Mouse (Mus musculus): ENCODE data around the gene Prdx1. TPM values are rescaled to one million over a fixed set of nuclear protein-coding genes. Genes with fewer than 3 reads are reported as not detected.
A peak's percentile ranks its signal among the peaks of the same experiment; 100 is the strongest.

Prdx1 gene
- 481 and 490 TPM in 2 replicates for polyA plus RNA-seq (2015; fragmentation: Nextera tagmentation; extraction: Ambion mirVana)

- peak within 1 kb of the TSS; percentile 84 for H3K27ac ChIP-seq (replicated peaks)
- WGBS, result under 1% methylated on average over 56 of the region's 56 CpGs
- H3K9me3 ChIP-seq, result no peaks in the 10 kb centered on the region
- peak within 1 kb of the TSS; percentile 62 for H3K9ac ChIP-seq (replicated peaks)
- 0 out of 2 replicates have a peak, but pooled peaks cover 4% of the 10 kb centered on the region for H3K36me3 ChIP-seq
- peak within 1 kb of the TSS; percentile 70 for H3K4me3 ChIP-seq
- H3K4me2 ChIP-seq (replicated peaks), result peak within 1 kb of the TSS; percentile 76
- no peaks in the 10 kb centered on the region for H3K27me3 ChIP-seq
- H3K4me1 ChIP-seq, result peaks cover 20% of the 10 kb centered on the region
- ATAC-seq (replicated peaks), result peak; percentile 97
These were observed at the start of gene Prdx1 for GRCm38 (mm10) chr4:116685402-116686061. Gene Prdx1 (plus strand): TSS chr4:116685544.

- Histone ChIP-seq H3K4me3 (no peak overlapping the region), H3K27me3 (no peaks in the 10 kb centered on the region), H3K9me3 (no peaks in the 10 kb centered on the region), H3K4me2 (replicated peaks) (no peak overlapping the region), H3K27ac (replicated peaks) (no peak overlapping the region), H3K9ac (replicated peaks) (no peak overlapping the region), H3K36me3 (peaks cover 87% of the 10 kb centered on the region), H3K4me1 (no peaks in the 10 kb centered on the region)
- ATAC-seq (replicated peaks), result no peak
- WGBS, result 99% methylated on average over 6 of the region's 6 CpGs
These were observed 46.5 kb upstream of the Prdx1 start for GRCm38 (mm10) chr4:116638821-116639220.

GRCm38 (mm10) chr4:116642071-116642470 lies 43.3 kb upstream of the Prdx1 start:
- Histone ChIP-seq H3K27ac (replicated peaks) (no peak overlapping the region), H3K4me2 (replicated peaks) (no peak overlapping the region), H3K36me3 (peaks cover 69% of the 10 kb centered on the region), H3K27me3 (no peaks in the 10 kb centered on the region), H3K9ac (replicated peaks) (no peak overlapping the region), H3K9me3 (no peaks in the 10 kb centered on the region), H3K4me1 (peaks cover 9% of the 10 kb centered on the region), H3K4me3 (no peak overlapping the region)
- WGBS, result 100% methylated on average over 1 of the region's 1 CpGs
- no peak for ATAC-seq (replicated peaks)

- no peaks in the 10 kb centered on the region for H3K9me3 ChIP-seq
- no peaks in the 10 kb centered on the region for H3K27me3 ChIP-seq
- H3K27ac ChIP-seq (replicated peaks), result no peak overlapping the region
- peaks cover 56% of the 10 kb centered on the region for H3K36me3 ChIP-seq
- WGBS, result 59% methylated on average over 6 of the region's 6 CpGs
- H3K4me2 ChIP-seq (replicated peaks), result no peak overlapping the region
- no peak for ATAC-seq (replicated peaks)
- no peak overlapping the region for H3K4me3 ChIP-seq
- peaks cover 31% of the 10 kb centered on the region for H3K4me1 ChIP-seq
- no peak overlapping the region for H3K9ac ChIP-seq (replicated peaks)
These were observed 41.0 kb upstream of the Prdx1 start for GRCm38 (mm10) chr4:116644326-116644725.

- H3K4me3 ChIP-seq, result no peak overlapping the region
- H3K27me3 ChIP-seq, result no peaks in the 10 kb centered on the region
- peaks cover 43% of the 10 kb centered on the region for H3K4me1 ChIP-seq
- no peak overlapping the region for H3K27ac ChIP-seq (replicated peaks)
- 92% methylated on average over 7 of the region's 7 CpGs for WGBS
- no peak for ATAC-seq (replicated peaks)
- H3K4me2 ChIP-seq (replicated peaks), result no peak overlapping the region
- H3K9ac ChIP-seq (replicated peaks), result no peak overlapping the region
- peaks cover 45% of the 10 kb centered on the region for H3K36me3 ChIP-seq
- H3K9me3 ChIP-seq, result no peaks in the 10 kb centered on the region
These were observed 39.7 kb upstream of the Prdx1 start for GRCm38 (mm10) chr4:116645624-116646023.

- no peaks in the 10 kb centered on the region for H3K27me3 ChIP-seq
These were observed 35.9 kb upstream of the Prdx1 start for GRCm38 (mm10) chr4:116649411-116649810.

GRCm38 (mm10) chr4:116650365-116650764 lies 35.0 kb upstream of the Prdx1 start:
- Histone ChIP-seq H3K4me2 (replicated peaks) (peak overlapping the region; percentile 65), H3K27me3 (no peaks in the 10 kb centered on the region), H3K4me3 (peak overlapping the region; percentile 54), H3K4me1 (peaks cover 48% of the 10 kb centered on the region), H3K36me3 (peaks cover 10% of the 10 kb centered on the region), H3K27ac (replicated peaks) (peak overlapping the region; percentile 64), H3K9me3 (no peaks in the 10 kb centered on the region), H3K9ac (replicated peaks) (peak overlapping the region; percentile 61)
- ATAC-seq (replicated peaks), result no peak
- 44% methylated on average over 5 of the region's 5 CpGs for WGBS

More at GRCm38 (mm10) chr4:116649411-116649810, 35.9 kb upstream of the Prdx1 start:
- H3K4me1 ChIP-seq, result peaks cover 48% of the 10 kb centered on the region
- H3K4me2 ChIP-seq (replicated peaks), result peak overlapping the region; percentile 65
- no peak for ATAC-seq (replicated peaks)
- no peak overlapping the region for H3K27ac ChIP-seq (replicated peaks)
- peak overlapping the region; percentile 54; the same call in 1 of the 2 replicates for H3K4me3 ChIP-seq
- H3K9ac ChIP-seq (replicated peaks), result no peak overlapping the region
- H3K9me3 ChIP-seq, result no peaks in the 10 kb centered on the region
- over 99% methylated on average over 2 of the region's 2 CpGs for WGBS
- H3K36me3 ChIP-seq, result peaks cover 18% of the 10 kb centered on the region

GRCm38 (mm10) chr4:116650924-116651796 lies 34.2 kb upstream of the Prdx1 start, which contains the start of gene Akr1a1:
Gene Akr1a1 (minus strand): TSS chr4:116651680.
- ATAC-seq (replicated peaks), result peak; percentile 100
- Histone ChIP-seq H3K27me3 (no peaks in the 10 kb centered on the region), H3K4me2 (replicated peaks) (peak within 1 kb of the TSS; percentile 65), H3K9ac (replicated peaks) (peak within 1 kb of the TSS; percentile 61), H3K27ac (replicated peaks) (peak within 1 kb of the TSS; percentile 64), H3K36me3 (peaks cover 8% of the 10 kb centered on the region), H3K4me1 (peaks cover 48% of the 10 kb centered on the region), H3K9me3 (no peaks in the 10 kb centered on the region), H3K4me3 (peak within 1 kb of the TSS; percentile 54)
- WGBS, result under 1% methylated on average over 39 of the region's 39 CpGs

- Histone ChIP-seq H3K27ac (replicated peaks) (peak overlapping the region; percentile 64; the same call in 1 of the 2 replicates), H3K9me3 (no peaks in the 10 kb centered on the region), H3K4me2 (replicated peaks) (peak overlapping the region; percentile 65), H3K36me3 (peaks cover 8% of the 10 kb centered on the region), H3K27me3 (no peaks in the 10 kb centered on the region), H3K9ac (replicated peaks) (peak overlapping the region; percentile 61), H3K4me3 (peak overlapping the region; percentile 54), H3K4me1 (peaks cover 42% of the 10 kb centered on the region)
- 9% methylated on average over 6 of the region's 6 CpGs for WGBS
- peak; percentile 20; the same call in 1 of the 2 replicates for ATAC-seq (replicated peaks)
These were observed 33.6 kb upstream of the Prdx1 start for GRCm38 (mm10) chr4:116651797-116652135.

- Histone ChIP-seq H3K27ac (replicated peaks) (no peak overlapping the region), H3K4me1 (peaks cover 28% of the 10 kb centered on the region), H3K27me3 (no peaks in the 10 kb centered on the region), H3K4me3 (no peak overlapping the region), H3K4me2 (replicated peaks) (no peak overlapping the region), H3K36me3 (no peaks in the 10 kb centered on the region; the same call in 1 of the 2 replicates), H3K9me3 (no peaks in the 10 kb centered on the region), H3K9ac (replicated peaks) (no peak overlapping the region)
- ATAC-seq (replicated peaks), result no peak
- WGBS, result 93% methylated on average over 6 of the region's 6 CpGs
These were observed 32.1 kb upstream of the Prdx1 start for GRCm38 (mm10) chr4:116653228-116653627.

- Histone ChIP-seq H3K27ac (replicated peaks) (no peak overlapping the region), H3K4me1 (peaks cover 10% of the 10 kb centered on the region), H3K4me3 (no peak overlapping the region), H3K27me3 (no peaks in the 10 kb centered on the region), H3K4me2 (replicated peaks) (no peak overlapping the region), H3K36me3 (no peaks in the 10 kb centered on the region), H3K9me3 (no peaks in the 10 kb centered on the region), H3K9ac (replicated peaks) (no peak overlapping the region)
- no peak for ATAC-seq (replicated peaks)
- WGBS, result 65% methylated on average over 2 of the region's 2 CpGs
These were observed 30.2 kb upstream of the Prdx1 start for GRCm38 (mm10) chr4:116655100-116655499.

GRCm38 (mm10) chr4:116655658-116656057 lies 29.7 kb upstream of the Prdx1 start:
- Histone ChIP-seq H3K27ac (replicated peaks) (no peak overlapping the region), H3K9me3 (no peaks in the 10 kb centered on the region), H3K4me1 (peaks cover 5% of the 10 kb centered on the region), H3K27me3 (no peaks in the 10 kb centered on the region), H3K4me3 (no peak overlapping the region), H3K4me2 (replicated peaks) (no peak overlapping the region), H3K36me3 (no peaks in the 10 kb centered on the region), H3K9ac (replicated peaks) (no peak overlapping the region)
- WGBS, result 73% methylated on average over 3 of the region's 3 CpGs
- ATAC-seq (replicated peaks), result no peak
